Mouse (Mus musculus) heart, embryonic 15.5 days (tissue): ENCODE results near the gene Art1. TPM values are rescaled to one million over a fixed set of nuclear protein-coding genes. Genes with fewer than 3 reads are reported as not detected.

Source experiments
- polyA plus RNA-seq: library from polyadenylated mRNA; unstranded; fragments of >200 nt; fragmentation: Nextera tagmentation; extraction: Ambion mirVana; gene quantifications from 2 replicates; pipeline ENCODE4 v1.2.1, GENCODE M21; 2015

Art1 gene
- polyA plus RNA-seq, 1 experiment from 2014 or later = 2.8 TPM

Other genes with a start within 250 kb of the Art1 start
- gene Folr2, start 244.5 kb upstream of the Art1 start, polyA plus RNA-seq = 1.1 and 1.9 TPM in 2 replicates
- gene Anapc15, start 238.0 kb upstream of the Art1 start, polyA plus RNA-seq = 48.3 and 54.7 TPM in 2 replicates
- gene Folr1, start 231.0 kb upstream of the Art1 start, polyA plus RNA-seq = 4.3 and 6.1 TPM in 2 replicates
- 130 and 151 TPM in 2 replicates for gene Lamtor1, start 195.8 kb upstream of the Art1 start, polyA plus RNA-seq
- 0.10 and 0.22 TPM in 2 replicates for gene Tomt, start 195.4 kb upstream of the Art1 start, polyA plus RNA-seq
- 3.9 and 4.6 TPM in 2 replicates for gene Lrrc51, start 167.8 kb upstream of the Art1 start, polyA plus RNA-seq
- gene Numa1, start 167.6 kb upstream of the Art1 start, polyA plus RNA-seq = 40.0 and 50.0 TPM in 2 replicates
- 1.5 and 2.3 TPM in 2 replicates for gene Il18bp, start 83.1 kb upstream of the Art1 start, polyA plus RNA-seq
- 15.0 and 15.6 TPM in 2 replicates for gene Rnf121, start 36.3 kb upstream of the Art1 start, polyA plus RNA-seq
- 18.9 and 22.0 TPM in 2 replicates for gene Xndc1, start 36.2 kb upstream of the Art1 start, polyA plus RNA-seq
- 0.67 and 0.77 TPM in 2 replicates for gene Xntrpc, start 36.0 kb upstream of the Art1 start, polyA plus RNA-seq
- gene Trpc2, start 18.6 kb upstream of the Art1 start, polyA plus RNA-seq = 0.09 TPM in 1 of 2 replicates, not detected in the other
- gene Art5, start 7.7 kb downstream of the Art1 start, polyA plus RNA-seq = 0.98 and 1.1 TPM in 2 replicates
- gene Chrna10, start 15.1 kb downstream of the Art1 start, polyA plus RNA-seq = 0.08 TPM in 1 of 2 replicates, not detected in the other
- 17.8 and 22.0 TPM in 2 replicates for gene Nup98, start 108.4 kb downstream of the Art1 start, polyA plus RNA-seq
- 50.8 and 59.0 TPM in 2 replicates for gene Pgap2, start 108.5 kb downstream of the Art1 start, polyA plus RNA-seq
- 37.6 and 53.6 TPM in 2 replicates for gene Rhog, start 154.3 kb downstream of the Art1 start, polyA plus RNA-seq
- 14.7 and 16.5 TPM in 2 replicates for gene Stim1, start 166.1 kb downstream of the Art1 start, polyA plus RNA-seq